Mouse (Mus musculus) urinary bladder, adult 18-20 months (tissue): Measurements from ENCODE around the gene Arhgap23.

Source experiments
- DNase-seq, 2 experiments: peaks; one replicate each; pipeline ENCODE4 v3.0.0; 2022; ENCODE audit warnings: low spot score in 2 of 2, mixed read lengths in 2 of 2

Gene Arhgap23

GRCm38 (mm10) chr11:97548757-97549156 is 133.4 kb downstream of the Arhgap23 start:
- no peak for DNase-seq
